Mouse (Mus musculus) hindbrain, embryonic 16.5 days (tissue): ENCODE measurements around the gene Foxe3. TPM values are rescaled to one million over a fixed set of nuclear protein-coding genes. Genes with fewer than 3 reads are reported as not detected.

Experiments
- ATAC-seq: fragments of 200-750 bp; cut with Nextera tagmentation; 2 replicates; pipeline ENCODE4 v1.8.0; 2017; ENCODE audit warnings: moderate TSS enrichment, moderate library complexity
- H3K27ac ChIP-seq: fragments of 300-500 bp; sonication (generic); 2 replicates; pipeline ENCODE4 v1.5.1; 2014; ENCODE audit warnings: low read depth, mild to moderate bottlenecking, control low read depth, low read length, moderate library complexity
- H3K27me3 ChIP-seq: fragments of 300-500 bp; sonication (generic); replicated peaks from 2 replicates; pipeline ENCODE4 v1.6.1; 2014; ENCODE audit warnings: low read length; ENCODE audit not compliant: control insufficient read depth, insufficient read depth
- H3K36me3 ChIP-seq: fragments of 300-500 bp; sonication (generic); 2 replicates; pipeline ENCODE4 v1.6.1; 2014; ENCODE audit warnings: mild to moderate bottlenecking, low read length, moderate library complexity, mixed read lengths; ENCODE audit not compliant: control insufficient read depth, insufficient read depth
- H3K4me1 ChIP-seq: fragments of 300-500 bp; sonication (generic); 2 replicates; pipeline ENCODE4 v1.6.1; 2014; ENCODE audit warnings: low read depth, low read length; ENCODE audit not compliant: control insufficient read depth, insufficient read depth
- H3K4me2 ChIP-seq: fragments of 300-500 bp; sonication (generic); 2 replicates; pipeline ENCODE4 v1.6.1; 2014; ENCODE audit warnings: mild to moderate bottlenecking, low read length, control low read depth, moderate library complexity
- H3K4me3 ChIP-seq: fragments of 300-500 bp; sonication (generic); 2 replicates; pipeline ENCODE4 v1.5.1; 2014; ENCODE audit warnings: mild to moderate bottlenecking, low read length, control low read depth, moderate library complexity
- H3K9ac ChIP-seq: fragments of 300-500 bp; sonication (generic); 2 replicates; pipeline ENCODE4 v1.6.1; 2014; ENCODE audit warnings: low read depth, mild to moderate bottlenecking, control low read depth, low read length, moderate library complexity
- H3K9me3 ChIP-seq: fragments of 300-500 bp; sonication (generic); 2 replicates; pipeline ENCODE4 v1.6.1; 2014; ENCODE audit warnings: mild to moderate bottlenecking, low read length, moderate library complexity; ENCODE audit not compliant: control insufficient read depth
- WGBS: fragments of 180-500 bp; shearing (Covaris S2); extraction: QIAGEN DNeasy Blood & Tissue Kit; methylation state at CpG from one replicate; pipeline ENCODE4 v1.1.7; 2014; 5-methylcytosine and 5-hydroxymethylcytosine counted together
- polyA plus RNA-seq: library from polyadenylated mRNA; unstranded; fragments of >200 nt; fragmentation: Nextera tagmentation; extraction: Ambion mirVana; gene quantifications from 2 replicates; pipeline ENCODE4 v1.2.1, GENCODE M21; 2015

Gene Foxe3
- polyA plus RNA-seq, 1 experiment from 2014 or later = not detected

- ATAC-seq = no peak
- H3K9me3 ChIP-seq = peaks cover 2% of the 10 kb centered on the region; the same call in 1 of the 2 replicates
- H3K4me1 ChIP-seq = peaks cover 15% of the 10 kb centered on the region
- no peak overlapping the region for H3K9ac ChIP-seq
- WGBS = 3% methylated on average over 20 of the region's 20 CpGs
- peak overlapping the region; percentile 70 for H3K4me2 ChIP-seq
- no peak overlapping the region for H3K27ac ChIP-seq
- peaks cover 77% of the 10 kb centered on the region for H3K27me3 ChIP-seq
- peak overlapping the region; percentile 45 for H3K4me3 ChIP-seq
- no peaks in the 10 kb centered on the region for H3K36me3 ChIP-seq
Observed at GRCm38 (mm10) chr4:114909602-114910484, 16.0 kb downstream of the Foxe3 start.

- peaks cover 75% of the 10 kb centered on the region for H3K27me3 ChIP-seq
- peaks cover 15% of the 10 kb centered on the region for H3K4me1 ChIP-seq
- H3K27ac ChIP-seq = no peak within 1 kb of the TSS
- 0% methylated on average over 39 of the region's 64 CpGs for WGBS
- peak; percentile 76 for ATAC-seq
- H3K4me2 ChIP-seq = peak within 1 kb of the TSS; percentile 70
- peaks cover 2% of the 10 kb centered on the region; the same call in 1 of the 2 replicates for H3K9me3 ChIP-seq
- H3K9ac ChIP-seq = peak within 1 kb of the TSS; percentile 43
- H3K36me3 ChIP-seq = no peaks in the 10 kb centered on the region
- H3K4me3 ChIP-seq = peak within 1 kb of the TSS; percentile 45
Observed at GRCm38 (mm10) chr4:114908829-114909601, 16.8 kb downstream of the Foxe3 start, which contains the start of gene Foxd2. TSS of gene Foxd2 (minus strand) at chr4:114908873.

GRCm38 (mm10) chr4:114907951-114908828 is 17.6 kb downstream of the Foxe3 start:
- Histone ChIP-seq H3K4me2 (peak overlapping the region; percentile 70), H3K4me1 (peaks cover 15% of the 10 kb centered on the region), H3K9me3 (peaks cover 2% of the 10 kb centered on the region; the same call in 1 of the 2 replicates), H3K36me3 (no peaks in the 10 kb centered on the region), H3K27me3 (peaks cover 73% of the 10 kb centered on the region), H3K27ac (no peak overlapping the region), H3K9ac (peak overlapping the region; percentile 43; the same call in 1 of the 2 replicates), H3K4me3 (peak overlapping the region; percentile 45)
- 1% methylated on average over 87 of the region's 103 CpGs for WGBS
- peak; percentile 25; the same call in 1 of the 2 replicates for ATAC-seq

- no peak for ATAC-seq
- Histone ChIP-seq H3K27ac (no peak overlapping the region), H3K4me2 (peak overlapping the region; percentile 70), H3K9me3 (peaks cover 2% of the 10 kb centered on the region; the same call in 1 of the 2 replicates), H3K9ac (no peak overlapping the region), H3K4me1 (peaks cover 15% of the 10 kb centered on the region), H3K27me3 (peaks cover 66% of the 10 kb centered on the region), H3K36me3 (no peaks in the 10 kb centered on the region), H3K4me3 (peak overlapping the region; percentile 45)
- under 1% methylated on average over 74 of the region's 74 CpGs for WGBS
Observed at GRCm38 (mm10) chr4:114907056-114907917, 18.5 kb downstream of the Foxe3 start.

- H3K4me2 ChIP-seq = no peak overlapping the region
- no peak overlapping the region for H3K4me3 ChIP-seq
- 16% methylated on average over 10 of the region's 10 CpGs for WGBS
Observed at GRCm38 (mm10) chr4:114905969-114906680, 19.7 kb downstream of the Foxe3 start.

GRCm38 (mm10) chr4:114905501-114905900 is 20.3 kb downstream of the Foxe3 start:
- ATAC-seq = no peak
- H3K9ac ChIP-seq = no peak overlapping the region
- 60% methylated on average over 3 of the region's 3 CpGs for WGBS
- H3K9me3 ChIP-seq = no peaks in the 10 kb centered on the region; the same call in 1 of the 2 replicates
- H3K36me3 ChIP-seq = no peaks in the 10 kb centered on the region
- peaks cover 54% of the 10 kb centered on the region for H3K27me3 ChIP-seq
- H3K27ac ChIP-seq = no peak overlapping the region
- no peak overlapping the region for H3K4me3 ChIP-seq
- H3K4me1 ChIP-seq = peaks cover 15% of the 10 kb centered on the region
- H3K4me2 ChIP-seq = no peak overlapping the region

More at GRCm38 (mm10) chr4:114905969-114906680, 19.7 kb downstream of the Foxe3 start:
- no peak for ATAC-seq
- Histone ChIP-seq H3K9me3 (peaks cover 2% of the 10 kb centered on the region; the same call in 1 of the 2 replicates), H3K27ac (no peak overlapping the region), H3K4me1 (peaks cover 15% of the 10 kb centered on the region), H3K27me3 (peaks cover 59% of the 10 kb centered on the region), H3K36me3 (no peaks in the 10 kb centered on the region), H3K9ac (no peak overlapping the region)

GRCm38 (mm10) chr4:114903422-114903782 is 22.4 kb downstream of the Foxe3 start:
- H3K27me3 ChIP-seq = peaks cover 54% of the 10 kb centered on the region
- no peak overlapping the region for H3K9ac ChIP-seq
- no peak overlapping the region for H3K4me2 ChIP-seq
- ATAC-seq = no peak
- no peaks in the 10 kb centered on the region for H3K9me3 ChIP-seq
- H3K4me3 ChIP-seq = no peak overlapping the region
- H3K27ac ChIP-seq = no peak overlapping the region
- H3K36me3 ChIP-seq = no peaks in the 10 kb centered on the region
- H3K4me1 ChIP-seq = peaks cover 8% of the 10 kb centered on the region; the same call in 1 of the 2 replicates
- 1% methylated on average over 11 of the region's 11 CpGs for WGBS
